Mouse (Mus musculus): ENCODE data around the gene Polr2f. TPM values are rescaled to one million over a fixed set of nuclear protein-coding genes. Genes with fewer than 3 reads are reported as not detected.

Polr2f gene
- polyA plus RNA-seq, 1 experiment: 436 TPM

GRCm38 (mm10) chr15:79155572-79155971 lies 14.8 kb downstream of the Polr2f start:
- Histone ChIP-seq H3K79me3 (ENCODE audit: low read depth) (no peaks in the 10 kb centered on the region), H3K36me3 (ENCODE audit: control insufficient read depth, insufficient read depth) (peaks cover 21% of the 10 kb centered on the region), H3ac (ENCODE audit: control insufficient read depth, insufficient read length, low read depth) (no peak overlapping the region), H3K4me3 (ENCODE audit: insufficient read depth, poor library complexity, severe bottlenecking) (no peak overlapping the region), H3K27me3 (ENCODE audit: control insufficient read depth, insufficient read depth, insufficient read length) (peaks cover 49% of the 10 kb centered on the region), H3K79me2 (ENCODE audit: control insufficient read depth, insufficient read depth) (no peaks in the 10 kb centered on the region)
- TF ChIP-seq CEBPB (IDR thresholded peaks at IDR 0.05; ENCODE audit: low read depth): no peak
- no peak for TF ChIP-seq MYOD1 (IDR thresholded peaks at IDR 0.05; ENCODE audit: control insufficient read depth, insufficient read length, low read depth)
- no peak for TF ChIP-seq MYOG (IDR thresholded peaks at IDR 0.05; ENCODE audit: control insufficient read depth, extremely low read depth, insufficient read length)
- no peak for TF ChIP-seq MAX (IDR thresholded peaks at IDR 0.05)
- no peak for TF ChIP-seq FOSL1 (IDR thresholded peaks at IDR 0.05; ENCODE audit: insufficient read depth, low read length, poor library complexity, severe bottlenecking)
- no peak for TF ChIP-seq USF1 (IDR thresholded peaks at IDR 0.05; ENCODE audit: low read depth)
- TF ChIP-seq CTCF (IDR thresholded peaks at IDR 0.05; ENCODE audit: control insufficient read depth, insufficient read depth, insufficient read length): no peak

DNA sequence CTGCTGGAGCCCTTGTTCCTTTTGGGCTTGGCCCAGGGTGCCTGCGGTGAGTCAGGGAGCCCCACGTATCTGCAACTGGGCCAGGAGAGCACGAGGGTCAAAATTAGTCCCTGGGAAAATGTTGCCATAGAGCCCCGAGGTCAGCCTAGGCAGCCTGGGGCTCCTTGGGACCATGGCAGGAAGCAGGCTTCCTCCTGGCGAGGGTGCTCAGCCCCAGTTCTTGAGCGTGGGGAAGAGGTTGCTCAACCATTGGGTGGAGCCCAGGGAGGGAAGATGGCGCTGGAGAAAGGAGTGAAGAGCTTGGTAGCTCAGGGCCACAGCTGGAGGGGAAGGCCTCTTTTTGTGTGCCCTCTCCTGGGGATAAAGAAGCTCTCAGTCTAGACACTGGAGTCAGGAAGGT lies 21.5 kb downstream of the Polr2f start:
- H3ac ChIP-seq (ENCODE audit: control insufficient read depth, insufficient read length, low read depth): no peak overlapping the region
- no peak overlapping the region for H3K4me3 ChIP-seq (ENCODE audit: insufficient read depth, poor library complexity, severe bottlenecking)
- H3K79me2 ChIP-seq (ENCODE audit: control insufficient read depth, insufficient read depth): no peaks in the 10 kb centered on the region
- TF ChIP-seq MYOD1 (IDR thresholded peaks at IDR 0.05; ENCODE audit: control insufficient read depth, insufficient read length, low read depth): no peak
- TF ChIP-seq MAX (IDR thresholded peaks at IDR 0.05): no peak
- no peak for TF ChIP-seq CEBPB (IDR thresholded peaks at IDR 0.05; ENCODE audit: low read depth)
- no peak for TF ChIP-seq CTCF (IDR thresholded peaks at IDR 0.05; ENCODE audit: control insufficient read depth, insufficient read depth, insufficient read length)
- TF ChIP-seq MYOG (IDR thresholded peaks at IDR 0.05; ENCODE audit: control insufficient read depth, extremely low read depth, insufficient read length): no peak
- no peak for TF ChIP-seq FOSL1 (IDR thresholded peaks at IDR 0.05; ENCODE audit: insufficient read depth, low read length, poor library complexity, severe bottlenecking)
- no peak for TF ChIP-seq USF1 (IDR thresholded peaks at IDR 0.05; ENCODE audit: low read depth)
- peaks cover 100% of the 10 kb centered on the region for H3K27me3 ChIP-seq (ENCODE audit: control insufficient read depth, insufficient read depth, insufficient read length)
- no peaks in the 10 kb centered on the region for H3K36me3 ChIP-seq (ENCODE audit: control insufficient read depth, insufficient read depth)
- no peaks in the 10 kb centered on the region for H3K79me3 ChIP-seq (ENCODE audit: low read depth)

GRCm38 (mm10) chr15:79162822-79163221 lies 22.0 kb downstream of the Polr2f start:
- TF ChIP-seq FOSL1 (IDR thresholded peaks at IDR 0.05; ENCODE audit: insufficient read depth, low read length, poor library complexity, severe bottlenecking): no peak
- TF ChIP-seq MYOG (IDR thresholded peaks at IDR 0.05; ENCODE audit: control insufficient read depth, extremely low read depth, insufficient read length): no peak
- peak; percentile 8 for TF ChIP-seq CTCF (IDR thresholded peaks at IDR 0.05; ENCODE audit: control insufficient read depth, insufficient read depth, insufficient read length)
- H3K27me3 ChIP-seq (ENCODE audit: control insufficient read depth, insufficient read depth, insufficient read length): peaks cover 95% of the 10 kb centered on the region
- no peak overlapping the region for H3K4me3 ChIP-seq (ENCODE audit: insufficient read depth, poor library complexity, severe bottlenecking)

GRCm38 (mm10) chr15:79164251-79164650 lies 23.4 kb downstream of the Polr2f start:
- Histone ChIP-seq H3K27me3 (ENCODE audit: control insufficient read depth, insufficient read depth, insufficient read length) (peaks cover 86% of the 10 kb centered on the region), H3ac (ENCODE audit: control insufficient read depth, insufficient read length, low read depth) (no peak overlapping the region), H3K4me3 (ENCODE audit: insufficient read depth, poor library complexity, severe bottlenecking) (no peak overlapping the region), H3K79me3 (ENCODE audit: low read depth) (no peaks in the 10 kb centered on the region), H3K79me2 (ENCODE audit: control insufficient read depth, insufficient read depth) (no peaks in the 10 kb centered on the region), H3K36me3 (ENCODE audit: control insufficient read depth, insufficient read depth) (no peaks in the 10 kb centered on the region)
- TF ChIP-seq MYOG (IDR thresholded peaks at IDR 0.05; ENCODE audit: control insufficient read depth, extremely low read depth, insufficient read length): no peak
- TF ChIP-seq CEBPB (IDR thresholded peaks at IDR 0.05; ENCODE audit: low read depth): no peak

More at GRCm38 (mm10) chr15:79162822-79163221, 22.0 kb downstream of the Polr2f start:
- H3K79me2 ChIP-seq (ENCODE audit: control insufficient read depth, insufficient read depth): no peaks in the 10 kb centered on the region
- no peak overlapping the region for H3ac ChIP-seq (ENCODE audit: control insufficient read depth, insufficient read length, low read depth)
- H3K79me3 ChIP-seq (ENCODE audit: low read depth): no peaks in the 10 kb centered on the region
- no peaks in the 10 kb centered on the region for H3K36me3 ChIP-seq (ENCODE audit: control insufficient read depth, insufficient read depth)

DNA sequence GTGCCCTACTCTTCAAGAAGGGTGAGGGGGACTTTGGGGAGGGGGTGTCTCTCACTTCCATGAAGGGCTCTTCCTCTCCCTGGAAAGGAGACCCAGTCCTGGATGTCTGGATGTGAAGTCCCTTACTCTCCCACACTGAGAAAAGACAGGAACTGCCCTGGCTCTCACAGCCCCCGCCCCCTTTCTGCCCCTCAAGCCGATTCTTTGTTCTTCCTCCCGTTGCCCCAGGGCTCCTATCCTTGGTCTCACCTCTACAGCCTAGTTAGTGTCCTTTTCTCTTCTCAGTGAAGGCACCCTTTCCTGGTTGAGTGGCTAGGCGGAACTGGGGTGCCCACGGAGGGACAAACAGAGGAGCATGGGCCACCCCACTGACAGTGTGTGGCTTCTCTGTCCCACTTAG lies 24.3 kb downstream of the Polr2f start, which contains the start of gene Sox10:
Gene Sox10 (minus strand): TSS at position 101 of the 400 bp plus-strand sequence.
- peaks cover 84% of the 10 kb centered on the region for H3K27me3 ChIP-seq (ENCODE audit: control insufficient read depth, insufficient read depth, insufficient read length)
- H3K79me2 ChIP-seq (ENCODE audit: control insufficient read depth, insufficient read depth): no peaks in the 10 kb centered on the region
- TF ChIP-seq MAX (IDR thresholded peaks at IDR 0.05) (no peak), CTCF (IDR thresholded peaks at IDR 0.05; ENCODE audit: control insufficient read depth, insufficient read depth, insufficient read length) (no peak), MYOG (IDR thresholded peaks at IDR 0.05; ENCODE audit: control insufficient read depth, extremely low read depth, insufficient read length) (no peak)
- no peak within 1 kb of the TSS for H3ac ChIP-seq (ENCODE audit: control insufficient read depth, insufficient read length, low read depth)
- no peaks in the 10 kb centered on the region for H3K79me3 ChIP-seq (ENCODE audit: low read depth)
- no peaks in the 10 kb centered on the region for H3K36me3 ChIP-seq (ENCODE audit: control insufficient read depth, insufficient read depth)
- no peak within 1 kb of the TSS for H3K4me3 ChIP-seq (ENCODE audit: insufficient read depth, poor library complexity, severe bottlenecking)

DNA sequence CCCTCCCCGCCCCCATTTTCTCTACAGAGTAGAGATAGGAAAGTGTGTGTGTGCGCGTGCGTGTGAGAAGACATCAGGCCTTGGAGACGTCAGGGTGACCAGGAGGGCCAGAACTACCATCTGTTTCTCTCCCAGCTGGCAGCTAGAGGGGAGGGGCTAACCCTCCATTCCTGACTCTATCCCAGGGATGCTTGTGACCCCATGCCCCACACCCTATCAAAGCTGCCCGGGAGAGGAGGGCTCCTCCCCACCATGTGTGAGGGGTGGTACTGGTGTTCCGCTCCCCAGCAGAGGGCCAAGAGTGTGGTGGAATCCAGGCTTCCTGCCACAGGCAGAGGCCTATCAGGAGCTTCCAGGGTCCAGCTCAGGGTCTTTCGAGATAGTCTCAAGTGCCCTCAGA lies 25.9 kb downstream of the Polr2f start:
- TF ChIP-seq FOSL1 (IDR thresholded peaks at IDR 0.05; ENCODE audit: insufficient read depth, low read length, poor library complexity, severe bottlenecking): no peak
- TF ChIP-seq CEBPB (IDR thresholded peaks at IDR 0.05; ENCODE audit: low read depth): no peak
- Histone ChIP-seq H3K79me2 (ENCODE audit: control insufficient read depth, insufficient read depth) (no peaks in the 10 kb centered on the region), H3K27me3 (ENCODE audit: control insufficient read depth, insufficient read depth, insufficient read length) (peaks cover 82% of the 10 kb centered on the region), H3K36me3 (ENCODE audit: control insufficient read depth, insufficient read depth) (no peaks in the 10 kb centered on the region), H3K4me3 (ENCODE audit: insufficient read depth, poor library complexity, severe bottlenecking) (no peak overlapping the region), H3K79me3 (ENCODE audit: low read depth) (no peaks in the 10 kb centered on the region), H3ac (ENCODE audit: control insufficient read depth, insufficient read length, low read depth) (no peak overlapping the region)
